Mouse (Mus musculus) megakaryocyte progenitor cell, adult 5-6 weeks (primary cell): Measurements from ENCODE around the gene Magi1. TPM values are rescaled to one million over a fixed set of nuclear protein-coding genes. Genes with fewer than 3 reads are reported as not detected.

Experiments used
- ATAC-seq: replicated peaks from 2 replicates; pipeline ENCODE4 v1.8.0; 2016; ENCODE audit warnings: mild to moderate bottlenecking, moderate TSS enrichment, inconsistent platforms; ENCODE audit not compliant: poor library complexity
- total RNA-seq, 2 experiments: library from RNA; stranded (forward) in 1 of 2; stranded (reverse) in 1 of 2; fragments of 157-497, 149-512 nt in 1 of 2; fragments of 200-1000 nt in 1 of 2; gene quantifications; 2 replicates each; pipeline versions ENCODE4 v1.2.3 to v1.2.4; 2015 to 2017

Gene Magi1
- total RNA-seq, 2 experiments from 2014 or later: 0.15 to 0.21 TPM

DNA sequence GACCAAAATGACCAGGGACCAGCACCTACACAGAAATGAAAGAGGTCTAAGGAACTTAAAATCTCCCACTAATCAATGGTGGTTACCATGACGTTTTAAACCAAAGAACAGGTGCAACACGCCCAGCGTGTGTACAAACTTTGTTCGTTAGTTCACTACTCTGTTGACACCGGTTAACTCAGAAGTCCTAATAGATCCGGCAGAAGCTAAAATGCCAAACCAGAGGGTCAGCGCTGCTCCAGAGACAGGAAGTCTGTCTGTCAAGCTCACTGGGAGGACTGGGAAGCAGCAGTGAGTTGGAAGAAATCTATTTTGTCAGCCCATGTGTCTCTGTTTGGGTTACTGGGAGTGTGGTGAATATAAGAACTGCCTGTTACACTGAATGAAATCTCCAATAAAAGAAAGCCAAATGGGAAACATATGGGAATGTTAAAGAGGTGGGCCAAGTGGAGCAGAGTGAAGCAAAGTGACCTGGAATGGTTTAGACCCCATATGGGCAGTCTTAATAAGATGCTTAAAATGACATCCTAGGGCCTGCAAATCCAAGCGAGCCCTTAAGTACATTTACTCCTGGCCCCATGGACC, 161.1 kb downstream of the Magi1 start:
- no peak for ATAC-seq

DNA sequence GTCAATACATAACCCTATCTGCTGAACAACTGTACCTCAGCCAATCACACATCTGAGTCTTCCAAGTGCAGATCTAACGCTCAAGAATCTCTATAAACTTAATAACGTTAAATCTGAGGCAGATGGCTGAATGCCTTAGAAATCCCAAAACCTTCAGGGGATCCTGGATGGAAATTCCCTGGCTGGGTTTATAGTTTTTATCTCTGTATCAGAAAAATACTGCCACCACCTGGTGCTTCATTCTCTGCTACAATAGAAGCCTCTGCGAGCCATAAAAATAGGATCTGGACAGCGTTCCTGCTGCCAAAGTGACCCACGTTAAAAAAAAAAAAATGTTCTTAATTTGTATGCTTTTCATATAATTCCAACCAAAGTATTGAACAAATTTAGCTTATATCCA, 162.2 kb downstream of the Magi1 start:
- ATAC-seq: no peak

DNA sequence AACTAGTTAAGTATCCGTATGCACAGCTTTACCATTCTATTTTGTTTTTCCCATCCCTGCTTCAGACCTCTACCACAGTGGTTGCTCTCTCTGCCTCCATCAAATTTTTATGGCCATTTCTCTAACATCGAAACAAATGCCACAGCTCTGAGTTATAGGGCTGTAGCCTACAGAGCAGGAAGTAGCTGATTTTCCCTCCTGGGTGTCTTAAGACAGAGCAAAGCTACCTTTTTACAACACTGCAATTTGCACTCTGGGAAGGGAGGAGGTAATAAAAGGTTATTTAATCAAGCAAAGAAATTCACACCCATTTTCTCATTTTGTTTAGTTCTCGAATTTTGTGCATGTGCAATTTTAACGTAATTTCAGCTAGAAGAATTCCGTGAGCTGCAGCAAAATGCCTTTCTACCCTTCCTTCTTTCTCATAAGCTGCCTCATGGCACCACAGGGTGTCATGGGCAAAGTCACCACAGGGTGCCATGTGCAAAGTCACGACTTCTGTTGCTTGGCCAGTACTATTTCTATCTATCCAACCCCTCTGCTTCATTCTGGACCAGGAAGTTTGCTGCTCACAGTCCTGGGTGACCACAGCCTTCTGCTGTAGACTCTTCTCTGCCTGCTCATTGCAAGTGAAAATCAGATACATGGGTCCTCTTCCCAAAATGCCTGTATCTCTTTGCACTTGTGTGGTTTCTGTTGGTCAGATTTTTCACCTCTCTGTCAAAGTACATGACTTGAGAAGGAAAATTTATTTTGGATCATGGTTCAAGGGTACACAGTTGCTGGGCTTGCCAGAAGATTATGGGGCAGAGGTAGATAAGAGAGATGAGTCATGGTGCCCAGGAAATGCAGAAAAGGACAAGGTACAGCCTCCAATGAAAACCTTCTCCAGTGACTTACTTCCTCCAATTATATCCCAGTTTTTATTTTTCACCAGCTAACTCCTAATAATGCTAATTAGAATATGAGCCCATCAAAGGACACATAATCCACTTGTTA, 167.0 kb downstream of the Magi1 start:
- ATAC-seq: no peak

DNA sequence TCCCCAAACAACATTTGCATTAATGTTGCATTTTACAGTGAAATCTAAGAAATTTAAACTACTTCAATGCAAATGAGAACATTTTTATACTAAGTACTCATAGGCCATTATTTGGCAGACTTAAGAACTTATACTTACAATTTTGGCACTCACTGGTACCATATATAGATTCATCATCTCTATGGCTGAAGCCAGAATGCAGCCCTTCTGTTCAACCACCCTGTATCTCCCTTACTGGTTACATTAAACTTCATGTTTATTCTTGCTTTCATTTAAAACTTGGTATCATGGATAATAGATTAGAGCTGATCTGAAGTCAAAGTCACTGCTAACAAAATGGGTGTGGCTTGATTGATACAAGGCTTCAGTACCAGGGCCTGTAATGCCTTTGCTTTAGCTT, 171.9 kb downstream of the Magi1 start:
- ATAC-seq: no peak

DNA sequence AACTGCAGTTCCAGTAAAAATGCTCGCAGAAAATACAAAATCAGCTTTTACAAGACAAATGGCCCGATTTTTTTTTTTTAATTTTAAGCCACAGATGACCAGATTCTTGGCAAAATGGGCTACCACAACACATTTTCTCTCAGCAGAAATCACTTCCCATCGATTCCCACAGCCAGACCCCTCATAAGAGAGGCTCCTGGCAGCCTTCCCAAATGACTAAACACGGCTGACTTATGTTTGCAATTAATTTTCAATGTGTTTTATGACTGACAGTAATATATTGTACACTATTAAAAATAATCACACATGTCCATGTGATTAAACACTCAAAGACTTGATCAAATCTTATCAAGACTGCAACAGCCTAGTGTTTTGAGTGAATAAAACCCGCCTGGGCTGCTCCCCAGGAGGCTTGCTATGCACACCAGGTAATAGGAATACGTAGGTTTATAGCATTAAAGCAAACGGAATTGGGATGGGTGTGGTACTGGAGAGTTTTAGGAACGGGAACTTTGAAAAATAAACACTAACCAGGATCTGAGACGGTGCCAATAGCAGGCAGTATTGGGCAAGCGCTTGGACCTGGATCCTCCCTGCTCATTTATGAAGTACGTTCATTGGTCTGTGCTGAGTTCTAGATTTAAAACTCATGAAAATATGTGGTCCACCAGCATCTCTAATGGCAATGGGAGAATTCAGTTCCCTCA, 176.2 kb downstream of the Magi1 start:
- ATAC-seq: no peak

DNA sequence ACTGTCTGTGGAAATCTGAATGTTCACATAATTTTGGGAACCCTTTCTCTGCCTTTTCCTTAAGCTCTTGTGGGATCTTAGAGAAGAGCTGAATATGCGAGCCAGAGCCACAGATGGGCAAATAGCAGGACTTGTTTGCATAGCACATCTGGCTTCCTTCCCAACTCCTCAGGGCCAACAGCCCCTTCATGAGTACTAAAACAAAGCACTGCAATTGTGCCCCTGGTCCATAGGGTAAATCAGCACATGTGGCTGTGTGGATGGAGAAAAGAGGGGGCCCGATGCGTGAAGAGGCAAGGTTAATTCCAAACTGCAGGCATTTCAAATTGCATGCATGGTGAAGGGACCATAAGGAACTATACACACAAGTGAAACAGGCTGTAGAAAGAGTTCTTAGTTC, 180.1 kb downstream of the Magi1 start:
- ATAC-seq: no peak

DNA sequence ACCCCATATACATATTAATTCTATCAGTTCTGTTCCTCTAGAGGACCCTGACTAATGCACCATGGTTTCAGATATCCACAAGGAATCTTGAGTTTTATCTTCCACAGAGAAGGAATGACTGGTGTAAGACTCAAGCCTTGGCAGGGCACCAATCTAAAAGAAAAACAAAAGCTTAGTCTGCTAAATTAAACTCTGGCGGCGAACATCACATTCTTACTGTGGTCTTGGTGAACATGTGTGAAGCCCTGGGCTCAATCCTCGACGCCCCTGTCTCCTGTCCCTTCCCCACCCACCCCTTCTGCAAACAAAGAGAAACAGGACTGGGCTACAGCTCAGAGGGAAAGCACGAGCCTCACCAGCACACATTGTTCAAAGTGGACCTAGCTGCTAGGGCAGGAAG, 182.5 kb downstream of the Magi1 start:
- no peak for ATAC-seq

DNA sequence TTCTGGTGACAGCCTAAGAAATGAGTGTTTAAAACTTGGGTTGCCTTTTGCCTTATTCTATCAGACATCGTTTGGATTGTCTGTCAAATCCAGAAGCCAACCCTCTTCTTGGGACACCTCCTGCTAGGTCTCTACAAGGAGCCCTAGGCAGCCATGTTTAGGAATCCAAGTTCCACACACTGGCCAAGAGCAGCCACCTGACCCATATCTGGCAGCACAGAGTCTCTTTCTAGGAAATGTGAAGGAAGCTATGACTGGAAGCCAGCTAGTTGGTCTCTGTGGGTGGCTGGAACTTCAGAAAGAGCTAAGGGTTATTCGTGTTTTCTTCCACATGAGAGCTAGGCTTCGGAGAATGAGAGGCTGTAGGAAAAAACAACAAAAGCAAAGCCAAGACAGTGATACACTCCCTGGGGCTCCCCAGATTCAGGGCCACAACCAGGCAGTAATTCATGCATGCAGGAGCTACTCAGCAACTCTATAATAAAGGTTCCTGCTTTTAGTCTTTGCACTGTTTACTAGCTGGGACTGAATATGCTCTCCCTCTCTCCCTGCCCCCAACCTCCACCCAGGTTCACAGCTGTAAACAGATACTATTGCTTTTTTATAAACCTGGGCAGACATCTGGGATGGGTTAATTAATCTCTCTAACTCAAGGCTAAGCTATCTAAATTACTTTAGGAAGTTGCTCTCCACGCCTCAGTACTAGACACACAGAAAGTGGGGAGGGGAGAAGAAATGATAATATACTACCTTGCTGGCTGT, 188.6 kb downstream of the Magi1 start:
- no peak for ATAC-seq

DNA sequence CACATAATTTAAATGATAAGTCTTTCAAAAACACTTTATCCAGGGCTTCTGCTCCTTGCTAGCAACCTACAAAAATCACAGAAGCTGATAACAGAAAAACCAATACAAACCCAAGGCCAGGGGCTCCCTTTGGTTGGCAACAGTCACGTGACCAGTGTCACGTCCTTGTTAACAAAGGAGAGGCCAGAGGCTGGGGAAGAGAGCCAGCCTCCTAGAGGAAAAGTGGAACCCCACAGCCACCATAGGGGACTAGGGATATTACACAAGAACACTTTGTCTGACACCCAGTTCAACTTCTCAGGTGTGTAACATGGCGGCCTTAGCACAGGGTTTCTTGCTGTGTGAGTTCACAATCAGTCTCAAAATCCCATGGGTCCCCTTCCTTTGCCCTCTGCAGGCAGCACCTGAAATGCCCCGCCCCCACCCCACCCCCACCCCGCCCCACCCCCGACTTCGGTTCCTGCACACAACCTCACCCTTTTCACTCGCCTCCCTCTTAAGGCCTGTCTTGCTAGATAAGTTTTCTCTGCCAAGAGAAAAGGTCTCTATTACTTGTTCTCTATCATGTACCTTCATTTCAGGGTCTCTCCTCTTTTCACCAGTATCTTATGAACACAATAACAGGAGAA, 190.6 kb downstream of the Magi1 start:
- ATAC-seq: no peak

DNA sequence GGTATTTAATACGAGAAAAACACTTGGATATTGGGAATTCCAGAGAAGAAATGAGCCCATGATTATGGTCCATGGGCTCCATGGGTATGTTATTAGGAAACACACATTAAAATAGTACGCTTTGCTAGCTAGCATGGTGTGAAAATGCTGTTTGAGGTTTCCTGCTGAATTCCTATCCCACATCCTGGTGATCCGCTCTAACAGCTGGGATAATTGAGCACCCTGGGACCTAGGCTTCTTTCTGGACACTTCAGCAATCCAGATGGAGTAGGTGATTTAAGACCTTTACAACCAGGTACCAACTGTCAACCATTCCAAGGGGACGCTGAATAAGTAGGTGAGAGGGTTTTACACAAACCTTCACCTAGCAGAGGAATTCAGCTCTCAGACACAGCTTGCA, 191.2 kb downstream of the Magi1 start:
- ATAC-seq: no peak

DNA sequence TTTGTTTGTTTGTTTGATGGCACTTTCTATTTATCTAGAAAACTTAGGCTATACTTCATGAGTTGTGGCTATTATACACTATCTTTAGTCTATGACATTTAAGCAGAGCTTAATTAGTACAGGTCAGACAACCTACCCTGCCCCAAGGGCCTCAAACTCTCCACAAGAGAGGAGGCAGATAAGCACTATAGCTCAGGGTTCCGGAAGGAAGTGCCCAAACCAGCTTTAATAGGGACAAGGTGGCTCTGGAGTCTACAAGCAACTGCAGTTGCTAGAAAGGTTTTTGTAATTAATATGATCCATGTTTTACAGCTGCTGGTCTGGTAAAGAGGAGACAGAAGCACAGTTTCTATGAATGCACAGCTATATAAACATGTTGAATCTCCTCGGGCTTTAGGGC, 196.9 kb downstream of the Magi1 start:
- no peak for ATAC-seq

DNA sequence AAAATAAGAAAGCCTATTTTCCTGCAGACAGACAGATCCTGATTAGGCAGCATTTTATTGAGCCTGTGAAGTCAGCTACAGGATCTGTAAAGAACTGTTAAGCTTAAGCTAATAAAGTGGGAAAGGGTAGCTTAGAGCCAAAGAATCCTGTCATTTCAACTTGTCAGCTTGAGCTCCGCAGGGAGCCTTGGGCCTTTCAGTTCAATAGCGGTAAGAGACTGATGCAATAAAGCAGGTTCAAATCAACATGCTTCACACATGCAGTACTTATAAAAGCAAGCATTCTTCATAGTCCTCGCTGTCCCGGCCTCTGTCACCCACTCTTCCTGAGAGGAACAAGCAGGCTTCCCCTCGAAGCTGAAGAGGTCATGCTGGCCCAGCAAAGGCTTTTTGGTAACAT, 199.0 kb downstream of the Magi1 start:
- ATAC-seq: no peak

DNA sequence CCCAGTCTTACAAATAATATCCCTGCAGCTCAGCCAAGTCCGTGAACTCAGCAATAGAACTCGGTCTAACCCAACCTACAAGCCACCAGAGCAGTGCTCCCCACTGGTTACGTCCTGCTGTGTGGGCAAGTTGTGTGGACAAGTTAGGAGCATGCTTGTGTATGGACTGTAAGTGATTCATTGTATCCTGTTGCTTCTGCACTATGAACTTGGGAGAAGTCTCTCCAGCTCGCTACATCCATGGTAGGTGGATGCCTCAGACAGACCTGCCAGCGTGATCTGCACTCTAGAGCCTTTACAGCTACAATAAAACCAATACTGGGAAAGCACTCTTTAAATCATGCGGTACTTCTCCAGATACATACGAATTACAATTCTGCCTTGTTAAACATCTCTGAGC, 200.3 kb downstream of the Magi1 start:
- ATAC-seq: no peak

DNA sequence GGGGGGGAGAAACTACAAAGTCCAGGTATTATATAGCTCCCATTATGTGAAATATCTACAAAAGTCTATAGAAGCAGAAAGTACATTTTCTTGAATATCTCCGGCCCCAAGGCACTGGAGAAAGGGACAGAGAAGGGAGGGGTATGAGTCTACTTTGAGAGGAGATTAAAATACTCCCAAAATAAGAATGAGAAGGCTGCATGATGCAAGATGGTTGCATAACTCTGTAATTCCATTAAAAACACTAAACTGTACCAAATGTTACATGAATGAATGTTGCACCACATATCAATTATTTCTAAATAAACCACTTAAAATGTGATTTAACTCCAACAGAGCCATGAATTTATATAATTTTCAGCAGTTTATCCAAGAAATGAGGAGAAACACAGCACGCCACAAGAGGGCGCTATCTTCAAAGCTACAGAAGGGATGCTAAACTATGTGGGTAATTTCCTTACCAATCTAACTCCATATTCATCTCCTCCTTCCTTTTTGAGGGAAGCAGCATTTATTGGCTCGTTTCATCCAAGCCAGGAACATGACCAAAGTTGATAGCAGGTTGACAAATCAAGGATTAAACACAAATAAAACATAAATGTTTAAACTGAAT, 202.7 kb downstream of the Magi1 start:
- ATAC-seq: 0 out of 2 replicates have a peak, but pooled peaks have one; percentile 46

DNA sequence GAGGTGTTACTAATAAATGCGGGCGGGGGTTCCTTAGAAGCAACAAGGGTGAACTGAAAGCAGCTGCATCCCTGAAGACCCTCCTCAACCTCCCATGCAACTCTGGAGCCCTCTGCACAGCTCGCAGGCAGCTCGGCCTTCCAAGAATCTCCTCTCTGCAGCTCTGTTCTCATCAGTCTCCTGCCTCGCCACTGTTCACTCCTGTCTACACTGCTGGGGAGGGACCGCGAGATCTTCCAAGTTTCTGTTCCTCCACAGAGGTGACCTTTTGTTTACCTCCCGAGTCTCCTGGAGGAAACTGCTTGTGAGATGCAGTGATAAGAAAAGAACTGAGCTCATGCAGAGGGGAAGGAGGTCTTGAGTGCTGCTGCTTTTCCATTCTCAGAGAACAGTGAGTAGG, 204.8 kb downstream of the Magi1 start:
- ATAC-seq: no peak

DNA sequence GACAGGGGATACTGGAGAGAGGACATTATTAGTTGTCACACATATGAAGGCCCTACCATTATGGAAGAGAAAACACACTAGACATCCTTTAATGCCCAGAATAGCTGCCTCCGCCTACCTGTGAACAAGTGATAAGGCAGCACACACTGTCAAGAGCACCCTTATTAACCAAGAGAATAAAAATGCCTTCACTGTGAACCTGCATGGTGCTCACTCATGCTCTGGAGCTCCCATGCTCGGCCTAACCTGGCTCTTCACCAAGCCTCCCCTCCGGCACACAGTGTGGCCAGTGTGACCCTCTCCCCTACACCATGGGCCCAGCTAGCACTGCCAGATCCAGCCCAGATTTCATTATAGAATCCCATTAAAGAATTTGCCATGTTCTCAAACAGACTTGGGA, 206.7 kb downstream of the Magi1 start:
- no peak for ATAC-seq

DNA sequence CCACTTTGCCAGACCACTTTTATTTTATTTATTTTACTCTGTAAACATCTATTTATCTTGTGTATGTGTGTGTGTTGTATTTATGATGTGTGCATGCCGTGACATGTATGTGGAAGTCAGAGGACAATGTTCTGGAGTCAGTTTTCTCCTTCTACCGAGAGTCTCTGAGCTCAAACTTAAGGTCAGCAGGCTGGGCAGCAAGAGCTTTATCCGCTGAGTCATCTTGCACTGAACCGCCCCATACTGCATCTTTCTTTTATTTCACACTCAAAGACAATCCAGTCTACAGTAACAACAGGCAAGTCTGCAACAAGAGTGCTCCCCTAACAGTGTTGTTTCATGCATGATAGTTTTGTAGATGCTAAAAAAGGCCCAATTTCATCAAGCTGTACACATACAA, 207.7 kb downstream of the Magi1 start:
- no peak for ATAC-seq

DNA sequence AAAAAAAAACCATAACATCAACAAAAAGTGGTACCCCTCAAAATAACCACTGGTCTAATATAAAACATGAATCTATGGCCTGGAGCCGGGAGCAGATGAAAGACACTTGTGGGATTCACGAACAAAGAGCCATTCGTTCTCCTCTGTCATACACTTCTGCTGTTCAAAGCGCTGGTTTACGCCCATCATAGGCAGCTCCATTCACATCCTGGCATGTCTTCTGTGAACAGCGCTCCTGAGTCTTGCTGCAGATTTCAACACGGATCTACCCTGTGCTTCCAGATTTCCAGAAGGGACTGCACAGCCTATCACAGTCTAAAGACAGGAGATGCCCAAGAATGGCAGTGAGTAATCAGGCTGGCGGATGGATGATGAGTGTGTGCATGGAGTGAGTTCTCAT, 208.5 kb downstream of the Magi1 start:
- no peak for ATAC-seq

DNA sequence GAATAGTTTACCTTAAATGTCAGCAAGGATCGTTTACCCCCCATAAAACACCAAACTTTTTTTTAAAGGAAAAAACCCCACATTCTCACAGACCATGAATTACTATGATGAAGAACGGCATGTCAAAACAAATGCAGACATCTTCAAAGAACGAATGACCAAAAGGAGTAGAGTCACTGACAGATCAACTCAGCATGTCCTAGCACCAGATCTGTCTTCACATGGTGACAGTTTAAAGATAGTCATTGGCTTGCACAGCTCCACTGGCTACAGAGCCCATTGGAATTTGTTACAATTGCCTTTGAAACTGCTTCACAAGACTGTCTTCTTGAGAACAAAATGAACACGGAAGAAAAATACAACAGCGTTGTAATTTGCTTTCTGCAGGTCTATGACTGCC, 212.0 kb downstream of the Magi1 start:
- ATAC-seq: no peak

DNA sequence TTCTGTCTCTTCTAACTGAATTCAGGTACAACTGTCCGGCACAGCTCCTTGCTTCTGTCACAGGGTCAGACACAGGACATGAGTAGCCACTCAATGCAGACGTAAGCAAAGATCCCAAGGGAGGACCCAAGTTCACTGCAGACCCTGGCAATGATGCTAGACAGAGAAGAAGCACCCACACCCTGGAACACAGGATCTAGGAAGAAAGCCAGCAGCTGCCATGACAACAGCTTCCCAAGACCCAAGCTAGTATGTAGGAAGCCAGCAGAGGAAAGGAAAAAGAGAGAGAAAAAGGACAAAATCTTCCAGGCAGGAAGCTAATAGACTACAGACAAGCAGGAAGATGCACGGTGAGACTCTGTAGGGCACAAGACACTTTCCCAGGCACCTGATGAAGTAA, 213.0 kb downstream of the Magi1 start:
- no peak for ATAC-seq
